Mouse (Mus musculus) C2C12 (cell line): ENCODE results near the gene Ptges3. TPM values are rescaled to one million over a fixed set of nuclear protein-coding genes. Genes with fewer than 3 reads are reported as not detected.
"Not testable (repeated sequence)": the region's sequence is repeated elsewhere in the genome, so short reads cannot be mapped to it uniquely, and the experiment has no call there.

ENCODE experiments used
- H3K27me3 ChIP-seq: one replicate; pipeline ENCODE4 v1.6.1; 2011; ENCODE audit not compliant: control insufficient read depth, insufficient read depth, insufficient read length
- H3K36me3 ChIP-seq: one replicate; pipeline ENCODE4 v1.6.1; 2011; ENCODE audit not compliant: control insufficient read depth, insufficient read depth
- H3K4me3 ChIP-seq: one replicate; pipeline ENCODE4 v1.5.1; 2011; ENCODE audit warnings: mild to moderate bottlenecking, control low read depth; ENCODE audit not compliant: poor library complexity, insufficient read depth, severe bottlenecking
- H3K79me2 ChIP-seq: one replicate; pipeline ENCODE4 v1.6.1; 2011; ENCODE audit not compliant: control insufficient read depth, insufficient read depth
- H3K79me3 ChIP-seq: one replicate; pipeline ENCODE4 v1.6.1; 2011; ENCODE audit warnings: low read depth, control low read depth
- H3ac ChIP-seq: one replicate; pipeline ENCODE3; 2011; ENCODE audit warnings: low read depth; ENCODE audit not compliant: control insufficient read depth, insufficient read length
- CEBPB ChIP-seq: IDR thresholded peaks from one replicate; pipeline ENCODE4 v1.6.1; 2011; ENCODE audit warnings: low read depth, mild to moderate bottlenecking, control low read depth, moderate library complexity
- CTCF ChIP-seq: IDR thresholded peaks from one replicate; pipeline ENCODE4 v1.5.1; 2011; ENCODE audit not compliant: control insufficient read depth, insufficient read depth, insufficient read length
- FOSL1 ChIP-seq: IDR thresholded peaks from one replicate; pipeline ENCODE4 v1.8.0; 2011; ENCODE audit warnings: mild to moderate bottlenecking, low read length; ENCODE audit not compliant: poor library complexity, insufficient read depth, severe bottlenecking
- MAX ChIP-seq: IDR thresholded peaks from one replicate; pipeline ENCODE4 v1.6.1; 2011; ENCODE audit warnings: mild to moderate bottlenecking, control low read depth
- MYOD1 ChIP-seq: IDR thresholded peaks from one replicate; pipeline ENCODE4 v1.6.1; 2011; ENCODE audit warnings: low read depth; ENCODE audit not compliant: control insufficient read depth, insufficient read length
- MYOG ChIP-seq: IDR thresholded peaks from one replicate; pipeline ENCODE4 v1.6.1; 2011; ENCODE audit not compliant: control insufficient read depth, insufficient read length; ENCODE audit errors: extremely low read depth
- USF1 ChIP-seq: IDR thresholded peaks from one replicate; pipeline ENCODE4 v1.6.1; 2011; ENCODE audit warnings: low read depth, mild to moderate bottlenecking, control low read depth, moderate library complexity
- polyA plus RNA-seq: library from polyadenylated mRNA; unstranded; fragments of >200 nt; fragmentation: generic; extraction: Trizol; gene quantifications from one replicate; pipeline ENCODE4 v1.2.1, GENCODE M21; 2012; ENCODE audit warnings: missing spikeins

Gene Ptges3
- polyA plus RNA-seq, 1 experiment = 133 TPM

DNA sequence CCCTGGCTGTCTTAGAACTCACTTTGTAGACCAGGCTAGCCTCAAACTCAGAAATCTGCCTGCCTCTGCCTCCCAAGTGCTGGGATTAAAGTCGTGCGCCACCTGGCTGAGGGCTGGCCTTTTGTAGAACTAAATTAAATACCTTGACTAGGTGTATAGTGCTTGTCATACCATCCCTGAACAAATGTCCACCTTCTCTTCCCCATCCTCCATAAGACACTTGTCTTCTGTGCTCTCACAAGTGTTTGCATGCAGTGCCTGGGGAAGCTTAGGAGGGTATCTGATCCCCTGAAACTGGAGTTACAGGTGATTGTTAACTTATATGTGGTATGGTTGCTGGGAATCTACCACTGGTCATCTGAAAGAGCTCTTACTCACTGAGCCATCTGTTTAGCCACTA, 8.4 kb upstream of the Ptges3 start:
- peaks cover 61% of the 10 kb centered on the region for H3K36me3 ChIP-seq

GRCm38 (mm10) chr10:128051589-128051988, 7.2 kb upstream of the Ptges3 start:
- Histone ChIP-seq H3K4me3 (no peak overlapping the region), H3K79me2 (peaks cover 2% of the 10 kb centered on the region), H3ac (no peak overlapping the region), H3K79me3 (peaks cover 2% of the 10 kb centered on the region), H3K27me3 (no peaks in the 10 kb centered on the region), H3K36me3 (peaks cover 48% of the 10 kb centered on the region)
- TF ChIP-seq CTCF (no peak), MAX (no peak), MYOG (no peak), MYOD1 (no peak), USF1 (no peak), FOSL1 (no peak), CEBPB (no peak)

More for the DNA sequence above, 8.4 kb upstream of the Ptges3 start:
- Histone ChIP-seq H3ac (no peak overlapping the region), H3K79me3 (peaks cover 10% of the 10 kb centered on the region), H3K79me2 (peaks cover 14% of the 10 kb centered on the region), H3K27me3 (no peaks in the 10 kb centered on the region), H3K4me3 (no peak overlapping the region)
- TF ChIP-seq FOSL1 (no peak), CTCF (no peak), CEBPB (no peak), USF1 (no peak), MAX (no peak), MYOG (no peak), MYOD1 (no peak)

DNA sequence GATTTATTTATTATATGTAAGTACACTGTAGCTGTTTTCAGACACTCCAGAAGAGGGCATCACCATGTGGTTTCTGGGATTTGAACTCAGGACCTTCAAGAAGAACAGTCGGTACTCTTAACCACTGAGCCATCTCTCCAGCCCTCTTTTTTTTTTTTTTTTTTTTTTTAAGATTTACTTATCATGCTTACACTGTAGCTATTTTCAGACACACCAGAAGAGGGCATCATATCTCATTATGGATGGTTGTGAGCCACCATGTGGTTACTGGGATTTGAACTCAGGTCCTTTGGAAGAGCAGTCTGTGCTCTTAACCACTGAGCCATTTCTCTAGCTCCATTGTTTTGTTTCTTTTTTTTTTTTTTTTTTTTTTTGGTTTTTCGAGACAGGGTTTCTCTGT, 6.6 kb upstream of the Ptges3 start:
- H3K79me3 ChIP-seq, H3K4me3 ChIP-seq, H3K27me3 ChIP-seq, H3K79me2 ChIP-seq, H3ac ChIP-seq: not testable (repeated sequence)
- peaks cover 43% of the 10 kb centered on the region for H3K36me3 ChIP-seq

DNA sequence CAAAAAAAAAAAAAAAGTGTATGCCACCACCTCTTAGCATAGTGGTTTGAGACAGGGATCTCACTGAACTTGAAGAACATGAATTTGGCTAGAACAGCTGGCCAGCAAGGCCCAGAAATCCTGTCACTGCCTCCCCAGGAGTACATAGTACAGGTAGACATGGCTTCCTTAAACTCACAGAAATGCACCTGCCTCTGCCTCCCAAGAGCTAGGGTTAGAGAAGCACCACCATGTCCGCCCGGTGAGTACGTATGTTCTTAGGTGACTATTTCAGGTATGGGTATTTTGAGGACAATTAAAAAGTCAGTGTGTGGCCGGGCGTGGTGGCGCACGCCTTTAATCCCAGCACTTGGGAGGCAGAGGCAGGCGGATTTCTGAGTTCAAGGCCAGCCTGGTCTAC, 5.8 kb upstream of the Ptges3 start:
- H3K4me3 ChIP-seq = no peak overlapping the region
- peaks cover 2% of the 10 kb centered on the region for H3K79me3 ChIP-seq
- no peak overlapping the region for H3ac ChIP-seq
- H3K36me3 ChIP-seq = peaks cover 36% of the 10 kb centered on the region
- TF ChIP-seq MYOD1 (no peak), CTCF (no peak), USF1 (no peak), FOSL1 (no peak), MYOG (no peak), MAX (no peak), CEBPB (no peak)
- H3K27me3 ChIP-seq = no peaks in the 10 kb centered on the region
- peaks cover 6% of the 10 kb centered on the region for H3K79me2 ChIP-seq

DNA sequence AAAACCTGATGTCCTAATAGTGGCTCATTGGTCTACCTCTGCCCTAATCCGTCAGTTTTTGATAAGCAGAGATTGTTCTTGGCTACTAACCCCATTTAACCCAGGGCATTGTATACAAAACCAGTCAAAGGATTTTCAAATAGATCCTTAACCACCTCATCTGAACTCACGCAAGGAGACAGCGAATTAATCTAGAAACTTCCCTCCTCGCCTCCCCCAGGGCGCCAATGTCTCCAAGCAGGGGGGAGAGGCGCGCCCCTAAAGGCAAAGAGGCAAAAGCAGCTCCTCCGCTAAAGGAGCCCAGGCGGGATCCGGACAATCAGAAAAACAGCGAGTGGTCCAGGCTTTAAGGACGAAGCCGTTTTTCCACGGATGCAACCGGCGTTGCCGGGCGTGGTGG, 570 bp upstream of the Ptges3 start:
- Histone ChIP-seq H3K4me3 (peak overlapping the region; percentile 96), H3K79me2 (peaks cover 53% of the 10 kb centered on the region), H3K27me3 (no peaks in the 10 kb centered on the region), H3K36me3 (peaks cover 27% of the 10 kb centered on the region), H3ac (peak overlapping the region; percentile 90), H3K79me3 (peaks cover 40% of the 10 kb centered on the region)
- TF ChIP-seq MAX (no peak), CTCF (no peak), FOSL1 (no peak), CEBPB (no peak)

GRCm38 (mm10) chr10:128059207-128059981, 640 bp downstream of the Ptges3 start:
- peaks cover 51% of the 10 kb centered on the region for H3K79me3 ChIP-seq

DNA sequence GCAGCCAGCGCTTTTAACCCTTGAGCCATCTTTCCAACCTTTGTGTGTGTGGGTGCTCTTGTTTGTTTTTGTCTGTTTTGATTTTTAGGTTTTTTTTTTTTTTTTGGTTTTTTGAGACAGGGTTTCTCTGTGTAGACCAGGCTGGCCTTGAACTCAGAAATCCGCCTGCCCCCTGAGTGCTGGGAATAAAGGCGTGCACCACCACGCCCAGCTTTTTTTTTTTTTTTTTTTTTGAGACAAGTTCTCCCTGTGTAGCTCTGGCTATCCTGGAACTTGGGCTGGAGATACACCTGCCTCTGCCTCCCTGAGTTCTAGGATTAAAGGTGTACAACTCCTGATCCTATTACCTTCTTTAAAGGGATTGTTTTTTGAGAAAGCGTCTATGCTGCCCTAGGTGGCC, 2.4 kb downstream of the Ptges3 start:
- peaks cover 83% of the 10 kb centered on the region for H3K79me2 ChIP-seq
- H3K27me3 ChIP-seq = no peaks in the 10 kb centered on the region
- peaks cover 68% of the 10 kb centered on the region for H3K79me3 ChIP-seq
- H3K4me3 ChIP-seq = peak overlapping the region; percentile 96
- peaks cover 55% of the 10 kb centered on the region for H3K36me3 ChIP-seq
- TF ChIP-seq USF1 (no peak), FOSL1 (no peak), MYOG (no peak), CEBPB (no peak), MYOD1 (no peak), CTCF (no peak), MAX (no peak)
- H3ac ChIP-seq = peak overlapping the region; percentile 74

More at GRCm38 (mm10) chr10:128059207-128059981, 640 bp downstream of the Ptges3 start:
- no peak for TF ChIP-seq MYOG
- TF ChIP-seq MAX = peak; percentile 74
- Histone ChIP-seq H3K36me3 (peaks cover 38% of the 10 kb centered on the region), H3K4me3 (peak overlapping the region; percentile 96), H3K79me2 (peaks cover 66% of the 10 kb centered on the region), H3ac (peak overlapping the region; percentile 100), H3K27me3 (no peaks in the 10 kb centered on the region)
